Comparison of ENCODE assay signal across 7 mouse cellular contexts in genomic region chr2:174905865-174906639, GRCm38 (mm10).
DNase-seq lines count a peak whose midpoint lies in the region; ATAC-seq lines count a peak whose summit lies in the region.

No protein-coding gene starts in this region.

- no peaks in the 10 kb centered on the region for H3K36me3 ChIP-seq in kidney, embryonic 16.5 days (ENCODE audit: insufficient read depth, low read length)
- H3K36me3 ChIP-seq in lung, embryonic 16.5 days (ENCODE audit: control insufficient read depth, insufficient read depth, low read length): no peaks in the 10 kb centered on the region

- H3K9ac ChIP-seq in kidney, embryonic 16.5 days (replicated peaks; ENCODE audit: low read length): no peak overlapping the region
- no peak overlapping the region for H3K9ac ChIP-seq in lung, embryonic 16.5 days (ENCODE audit: low read length)

- H3K4me3 ChIP-seq in kidney, embryonic 16.5 days (ENCODE audit: low read length): no peak overlapping the region
- H3K4me3 ChIP-seq in lung, embryonic 16.5 days (ENCODE audit: low read length): no peak overlapping the region

- no peaks in the 10 kb centered on the region for H3K9me3 ChIP-seq in kidney, embryonic 16.5 days (ENCODE audit: low read length)
- no peaks in the 10 kb centered on the region for H3K9me3 ChIP-seq in lung, embryonic 16.5 days (ENCODE audit: control insufficient read depth, low read length)

- no peaks in the 10 kb centered on the region for H3K27me3 ChIP-seq in kidney, embryonic 16.5 days (ENCODE audit: insufficient read depth, low read length)
- no peaks in the 10 kb centered on the region for H3K27me3 ChIP-seq in lung, embryonic 16.5 days (ENCODE audit: control insufficient read depth, insufficient read depth, low read depth, low read length)

- DNase-seq in spleen, postnatal 36 days (ENCODE audit: low spot score in 2 of 2): peak; percentile 17 to 32
- no peak for DNase-seq in spleen, postnatal 4 days (ENCODE audit: low spot score in 2 of 2)
- DNase-seq in adrenal gland, postnatal 36 days: peak; percentile 8 to 44
- DNase-seq in retina, postnatal 1 day: peak; percentile 80

- H3K4me1 ChIP-seq in kidney, embryonic 16.5 days (ENCODE audit: insufficient read depth, low read length): no peaks in the 10 kb centered on the region
- no peaks in the 10 kb centered on the region for H3K4me1 ChIP-seq in lung, embryonic 16.5 days (replicated peaks; ENCODE audit: control insufficient read depth, insufficient read depth, low read length)

- H3K27ac ChIP-seq in kidney, embryonic 16.5 days (ENCODE audit: low read length): no peak overlapping the region
- H3K27ac ChIP-seq in lung, embryonic 16.5 days (ENCODE audit: low read length): no peak overlapping the region

- WGBS in kidney, embryonic 16.5 days: 36% methylated on average over 6 of the region's 6 CpGs
- WGBS in lung, embryonic 16.5 days: 43% methylated on average over 6 of the region's 6 CpGs

- peak; percentile 83; the same call in 1 of the 2 replicates for ATAC-seq in frontal cortex, adult (ENCODE audit: low TSS enrichment)
- peak; percentile 60; the same call in 1 of the 2 replicates for ATAC-seq in kidney, embryonic 16.5 days (ENCODE audit: low FRiP score, low TSS enrichment)
- peak; percentile 73 for ATAC-seq in lung, embryonic 16.5 days (ENCODE audit: low read depth)

- H3K4me2 ChIP-seq in kidney, embryonic 16.5 days (replicated peaks; ENCODE audit: low read depth, low read length): no peak overlapping the region
- H3K4me2 ChIP-seq in lung, embryonic 16.5 days (ENCODE audit: low read depth, low read length): no peak overlapping the region

Comparison
In these comparisons a context has a peak if more than half of its experiments do, and no peak if none do; other contexts are left out.
1. DNase-seq: peak in spleen, postnatal 36 days (2 of 2), adrenal gland, postnatal 36 days (2 of 2) and retina, postnatal 1 day (single experiment); none in spleen, postnatal 4 days (0 of 2).
2. Peak in every context shown above with its lines, with median percentiles within 50 percentile points of each other: ATAC-seq.